Mouse (Mus musculus): ENCODE results near the gene Gm21425.
"Not testable (repeated sequence)": the region's sequence is repeated elsewhere in the genome, so short reads cannot be mapped to it uniquely, and the experiment has no call there.

Gm21425 gene

DNA sequence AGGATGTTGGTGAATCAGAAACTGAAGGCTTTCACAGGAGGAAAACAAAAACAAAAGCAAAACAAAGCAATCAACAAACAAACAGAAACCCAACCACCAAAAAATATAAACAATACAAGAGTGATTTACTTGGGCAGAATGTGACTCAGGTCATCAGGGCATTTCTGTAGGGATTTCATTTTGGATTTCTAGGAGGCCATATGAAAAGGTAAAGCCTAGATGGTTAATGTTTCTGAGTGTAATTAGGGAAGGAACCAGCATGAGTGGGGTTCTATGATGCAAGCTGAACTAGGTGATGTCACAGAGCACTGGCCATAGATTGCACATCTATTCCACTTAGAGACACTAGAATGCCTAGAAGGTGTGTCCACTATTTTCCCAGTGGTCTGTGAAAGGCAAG lies at the start of gene Gm21425:
Gene Gm21425, plus strand, starts transcription at position 301 of the 400 bp plus-strand sequence.
- DNase-seq (ENCODE audit: low spot score in 2 of 2): not testable (repeated sequence)

DNA sequence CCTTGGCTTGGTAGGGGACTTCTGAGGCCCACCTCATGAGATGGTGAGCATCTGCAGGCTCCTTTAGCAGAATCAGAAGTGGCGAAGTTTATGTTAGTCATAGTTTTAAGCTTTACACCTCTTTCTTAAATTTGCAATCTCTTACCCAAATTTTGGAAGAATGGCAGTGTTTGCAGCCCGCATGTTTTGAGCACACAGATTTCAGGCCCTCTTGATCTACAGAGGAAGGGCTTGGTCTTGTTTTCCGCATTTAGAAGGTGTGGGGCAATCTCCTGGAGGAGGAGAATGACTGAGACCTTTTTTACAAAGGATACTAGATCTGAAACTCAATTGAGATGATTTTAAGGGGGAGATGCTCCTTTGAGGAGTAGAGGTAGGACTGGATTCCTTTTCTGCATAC lies 28.4 kb upstream of the Gm21425 start, which contains the start of gene Gm21891:
Gene Gm21891, minus strand, starts transcription at position 101 of the 400 bp plus-strand sequence.
- not testable (repeated sequence) for DNase-seq (ENCODE audit: low spot score in 2 of 2)
